Mouse (Mus musculus) neural tube, embryonic 14.5 days (tissue): ENCODE data around the gene Ltbp3. TPM values are rescaled to one million over a fixed set of nuclear protein-coding genes. Genes with fewer than 3 reads are reported as not detected.
A peak's percentile ranks its signal among the peaks of the same experiment; 100 is the strongest.

Experiments used
- ATAC-seq: fragments of 200-750 bp; cut with Nextera tagmentation; 2 replicates; pipeline ENCODE4 v1.8.0; 2017; ENCODE audit warnings: low read depth, mild to moderate bottlenecking, moderate TSS enrichment, moderate library complexity
- H3K27ac ChIP-seq: fragments of 300-500 bp; sonication (generic); 2 replicates; pipeline ENCODE4 v1.5.1; 2014; ENCODE audit warnings: low read depth, mild to moderate bottlenecking, control low read depth, low read length, moderate library complexity, mixed read lengths
- H3K27me3 ChIP-seq: fragments of 300-500 bp; sonication (generic); 2 replicates; pipeline ENCODE4 v1.6.1; 2014; ENCODE audit warnings: low read length; ENCODE audit not compliant: control insufficient read depth, insufficient read depth
- H3K36me3 ChIP-seq: fragments of 300-500 bp; sonication (generic); 2 replicates; pipeline ENCODE4 v1.6.1; 2014; ENCODE audit warnings: low read length, mixed read lengths; ENCODE audit not compliant: control insufficient read depth, insufficient read depth
- H3K4me1 ChIP-seq: fragments of 300-500 bp; sonication (generic); 2 replicates; pipeline ENCODE4 v1.6.1; 2014; ENCODE audit warnings: low read length; ENCODE audit not compliant: control insufficient read depth, insufficient read depth
- H3K4me2 ChIP-seq: fragments of 300-500 bp; sonication (generic); 2 replicates; pipeline ENCODE4 v1.6.1; 2014; ENCODE audit warnings: mild to moderate bottlenecking, low read depth, low read length, control low read depth
- H3K4me3 ChIP-seq: fragments of 300-500 bp; sonication (generic); 2 replicates; pipeline ENCODE4 v1.5.1; 2014; ENCODE audit warnings: low read depth, low read length, control low read depth, mixed read lengths
- H3K9ac ChIP-seq: fragments of 300-500 bp; sonication (generic); replicated peaks from 2 replicates; pipeline ENCODE4 v1.6.1; 2014; ENCODE audit warnings: low read depth, mild to moderate bottlenecking, control low read depth, low read length, mixed read lengths
- H3K9me3 ChIP-seq: fragments of 300-500 bp; sonication (generic); 2 replicates; pipeline ENCODE4 v1.6.1; 2016; ENCODE audit warnings: low read length; ENCODE audit not compliant: control insufficient read depth
- whole genome bisulfite sequencing: fragments of 180-500 bp; shearing (Covaris S2); extraction: QIAGEN DNeasy Blood & Tissue Kit; methylation state at CpG from one replicate; pipeline ENCODE4 v1.1.7; 2014; 5-methylcytosine and 5-hydroxymethylcytosine counted together
- polyA plus RNA-seq: library from polyadenylated mRNA; unstranded; fragments of >200 nt; fragmentation: Nextera tagmentation; extraction: Ambion mirVana; gene quantifications from 2 replicates; pipeline ENCODE4 v1.2.1, GENCODE M21; 2014

Gene Ltbp3
- polyA plus RNA-seq, 1 experiment from 2014 or later: 14.0 TPM

DNA sequence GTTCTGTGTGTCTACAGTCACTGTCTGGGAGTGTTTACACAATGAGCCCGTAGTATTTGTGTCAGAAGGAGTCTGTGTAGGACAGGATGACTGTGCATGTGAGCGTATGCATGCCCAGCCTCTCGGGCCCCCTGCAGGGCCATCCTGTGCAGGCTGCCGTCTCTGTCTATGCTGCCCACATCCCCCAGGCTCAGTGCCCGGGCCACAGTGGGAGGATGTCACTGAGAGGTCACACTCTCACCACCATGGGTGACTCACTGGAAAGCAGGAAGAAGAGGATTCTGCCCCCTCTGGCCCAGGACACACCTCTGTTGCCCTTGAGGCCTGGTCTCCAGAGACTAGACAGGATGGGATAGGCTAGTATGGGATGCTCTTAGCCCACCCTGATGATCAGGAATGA is 2.9 kb downstream of the Ltbp3 start:
- H3K4me1 ChIP-seq: peaks cover 24% of the 10 kb centered on the region; the same call in 1 of the 2 replicates
- no peaks in the 10 kb centered on the region for H3K36me3 ChIP-seq
- H3K9ac ChIP-seq: no peak overlapping the region
- peaks cover 17% of the 10 kb centered on the region for H3K27me3 ChIP-seq
- no peaks in the 10 kb centered on the region for H3K9me3 ChIP-seq
- WGBS: 45% methylated on average over 5 of the region's 5 CpGs
- no peak overlapping the region for H3K4me3 ChIP-seq
- ATAC-seq: no peak
- H3K27ac ChIP-seq: no peak overlapping the region
- H3K4me2 ChIP-seq: peak overlapping the region; percentile 3; the same call in 1 of the 2 replicates

- peaks cover 19% of the 10 kb centered on the region; the same call in 1 of the 2 replicates for H3K4me1 ChIP-seq
- peak overlapping the region; percentile 42 for H3K4me2 ChIP-seq
- H3K4me3 ChIP-seq: peak overlapping the region; percentile 15; the same call in 1 of the 2 replicates
- peak overlapping the region; percentile 46 for H3K9ac ChIP-seq
- H3K27me3 ChIP-seq: peaks cover 31% of the 10 kb centered on the region
- H3K27ac ChIP-seq: no peak overlapping the region
- no peaks in the 10 kb centered on the region for H3K36me3 ChIP-seq
- no peak for ATAC-seq
- WGBS: 6% methylated on average over 31 of the region's 36 CpGs
- H3K9me3 ChIP-seq: no peaks in the 10 kb centered on the region
Measured at GRCm38 (mm10) chr19:5745756-5746710, 5.3 kb downstream of the Ltbp3 start.

GRCm38 (mm10) chr19:5746907-5747363 is 6.2 kb downstream of the Ltbp3 start:
- ATAC-seq: no peak; the same call in 1 of the 2 replicates
- no peak overlapping the region for H3K4me3 ChIP-seq
- H3K27me3 ChIP-seq: peaks cover 36% of the 10 kb centered on the region
- WGBS: 21% methylated on average over 12 of the region's 12 CpGs
- no peaks in the 10 kb centered on the region for H3K36me3 ChIP-seq
- H3K9me3 ChIP-seq: no peaks in the 10 kb centered on the region
- H3K4me2 ChIP-seq: no peak overlapping the region
- H3K9ac ChIP-seq: no peak overlapping the region
- H3K4me1 ChIP-seq: peaks cover 12% of the 10 kb centered on the region; the same call in 1 of the 2 replicates
- H3K27ac ChIP-seq: no peak overlapping the region

- H3K9me3 ChIP-seq: no peaks in the 10 kb centered on the region
- no peaks in the 10 kb centered on the region for H3K36me3 ChIP-seq
- H3K4me1 ChIP-seq: peaks cover 10% of the 10 kb centered on the region; the same call in 1 of the 2 replicates
- no peak overlapping the region for H3K27ac ChIP-seq
- ATAC-seq: no peak
- WGBS: 80% methylated on average over 6 of the region's 6 CpGs
- no peak overlapping the region for H3K4me2 ChIP-seq
- H3K27me3 ChIP-seq: peaks cover 37% of the 10 kb centered on the region
- no peak overlapping the region for H3K9ac ChIP-seq
- no peak overlapping the region for H3K4me3 ChIP-seq
Measured at GRCm38 (mm10) chr19:5749476-5749875, 8.8 kb downstream of the Ltbp3 start.

DNA sequence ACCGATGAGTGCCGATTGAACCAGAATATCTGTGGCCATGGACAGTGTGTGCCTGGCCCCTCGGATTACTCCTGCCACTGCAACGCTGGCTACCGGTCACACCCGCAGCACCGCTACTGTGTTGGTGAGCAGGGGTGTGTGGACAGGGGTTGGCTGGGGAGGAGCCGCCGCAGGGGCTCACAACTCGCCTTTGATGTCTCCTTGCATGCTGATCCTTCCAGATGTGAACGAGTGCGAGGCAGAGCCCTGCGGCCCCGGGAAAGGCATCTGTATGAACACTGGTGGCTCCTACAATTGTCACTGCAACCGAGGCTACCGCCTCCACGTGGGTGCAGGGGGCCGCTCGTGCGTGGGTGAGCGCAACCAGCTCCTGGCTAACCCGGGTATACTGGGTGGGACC is 10.2 kb downstream of the Ltbp3 start:
- Histone ChIP-seq H3K27me3 (peaks cover 28% of the 10 kb centered on the region), H3K9ac (peak overlapping the region; percentile 18; the same call in 1 of the 2 replicates), H3K4me3 (no peak overlapping the region), H3K4me1 (peaks cover 3% of the 10 kb centered on the region; the same call in 1 of the 2 replicates), H3K27ac (no peak overlapping the region), H3K36me3 (no peaks in the 10 kb centered on the region), H3K9me3 (no peaks in the 10 kb centered on the region), H3K4me2 (no peak overlapping the region)
- WGBS: 6% methylated on average over 22 of the region's 22 CpGs
- no peak for ATAC-seq

DNA sequence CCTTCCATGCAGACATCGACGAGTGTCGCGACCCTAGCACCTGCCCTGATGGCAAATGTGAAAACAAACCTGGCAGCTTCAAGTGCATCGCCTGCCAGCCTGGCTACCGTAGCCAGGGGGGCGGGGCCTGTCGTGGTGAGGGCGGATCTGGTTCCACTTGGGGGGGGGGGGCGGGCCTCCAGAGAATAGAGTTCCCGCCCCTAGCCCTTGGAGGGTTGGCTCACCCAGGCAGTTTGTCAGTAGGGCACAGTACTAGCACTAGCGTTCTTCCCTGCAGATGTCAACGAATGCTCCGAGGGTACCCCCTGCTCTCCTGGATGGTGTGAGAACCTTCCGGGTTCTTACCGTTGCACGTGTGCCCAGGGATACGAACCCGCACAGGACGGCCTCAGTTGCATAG is 11.0 kb downstream of the Ltbp3 start:
- WGBS: 7% methylated on average over 18 of the region's 20 CpGs

GRCm38 (mm10) chr19:5756321-5756985 is 15.7 kb downstream of the Ltbp3 start:
- H3K4me2 ChIP-seq: no peak overlapping the region; the same call in 1 of the 2 replicates
- peaks cover 3% of the 10 kb centered on the region for H3K4me1 ChIP-seq
- no peak overlapping the region for H3K27ac ChIP-seq
- 10% methylated on average over 27 of the region's 29 CpGs for WGBS
- peaks cover 40% of the 10 kb centered on the region for H3K36me3 ChIP-seq
- peaks cover 25% of the 10 kb centered on the region for H3K27me3 ChIP-seq
- no peak overlapping the region for H3K4me3 ChIP-seq
- H3K9me3 ChIP-seq: no peaks in the 10 kb centered on the region
- ATAC-seq: peak; percentile 65; the same call in 1 of the 2 replicates
- H3K9ac ChIP-seq: no peak overlapping the region

More for the DNA sequence above, 11.0 kb downstream of the Ltbp3 start:
- ATAC-seq: no peak
- Histone ChIP-seq H3K27me3 (peaks cover 28% of the 10 kb centered on the region), H3K4me2 (no peak overlapping the region), H3K4me3 (no peak overlapping the region), H3K27ac (no peak overlapping the region), H3K4me1 (no peaks in the 10 kb centered on the region; the same call in 1 of the 2 replicates), H3K36me3 (no peaks in the 10 kb centered on the region), H3K9me3 (no peaks in the 10 kb centered on the region), H3K9ac (no peak overlapping the region)

GRCm38 (mm10) chr19:5756991-5757636 is 16.4 kb downstream of the Ltbp3 start:
- WGBS: 10% methylated on average over 36 of the region's 36 CpGs
- Histone ChIP-seq H3K4me2 (peak overlapping the region; percentile 24; the same call in 1 of the 2 replicates), H3K9me3 (no peaks in the 10 kb centered on the region), H3K36me3 (peaks cover 43% of the 10 kb centered on the region), H3K9ac (peak overlapping the region; percentile 16; the same call in 1 of the 2 replicates), H3K27me3 (peaks cover 24% of the 10 kb centered on the region), H3K4me3 (no peak overlapping the region), H3K27ac (no peak overlapping the region), H3K4me1 (peaks cover 3% of the 10 kb centered on the region)
- ATAC-seq: peak; percentile 25; the same call in 1 of the 2 replicates
